Comparison of ENCODE assay signal across 26 mouse cellular contexts in genomic region chr11:6276466-6276865, GRCm38 (mm10). TPM values are rescaled to one million over a fixed set of nuclear protein-coding genes. Genes with fewer than 3 reads are reported as not detected.
"Had no signal": no experiment of that assay in that cellular context is flagged by ENCODE, and none has a peak within 500 bp of the region (broad histone marks: within the 10 kb centered on the region; RNA-seq: fewer than 3 reads in every experiment).

No protein-coding gene starts in this region.

- DNase-seq: gastrocnemius, adult 2 months; gastrocnemius, postnatal 10 days; gastrocnemius, postnatal 25 days; heart, adult 2 months; heart, postnatal 14 days; heart, postnatal 36 days; kidney, postnatal 4 days; liver; liver, embryonic 13.5 days had no signal

- H3K9ac ChIP-seq: heart, embryonic 13.5 days; heart, embryonic 15.5 days; hindbrain, embryonic 12.5 days; hindbrain, embryonic 14.5 days; intestine, embryonic 15.5 days; kidney, embryonic 15.5 days; liver, embryonic 13.5 days; liver, embryonic 15.5 days had no signal

- H3K27me3 ChIP-seq: heart, embryonic 13.5 days; heart, embryonic 15.5 days; hindbrain, embryonic 12.5 days; intestine, embryonic 15.5 days; kidney, embryonic 15.5 days; liver, embryonic 13.5 days; liver, embryonic 15.5 days had no signal

- H3K9me3 ChIP-seq: heart, embryonic 15.5 days; hindbrain, embryonic 12.5 days; intestine, embryonic 15.5 days; liver, embryonic 13.5 days; liver, embryonic 15.5 days had no signal

- ATAC-seq: hindbrain, embryonic 16.5 days; inflammation-experienced regulatory T-cells, adult 6 months; intestine, embryonic 15.5 days; intestine, postnatal 0 days had no signal

- H3K4me3 ChIP-seq: gastrocnemius, adult 2 months; heart, adult 2 months; heart, embryonic 13.5 days; heart, embryonic 15.5 days; hindbrain, embryonic 10.5 days; hindbrain, embryonic 12.5 days; intestine, embryonic 15.5 days; kidney, embryonic 15.5 days; layer of hippocampus, adult 2 months; left cerebral cortex, adult 2 months; liver, embryonic 13.5 days; liver, embryonic 15.5 days had no signal

- H3K4me2 ChIP-seq: heart, embryonic 11.5 days; heart, embryonic 13.5 days; heart, embryonic 15.5 days; hindbrain, embryonic 12.5 days; hindbrain, embryonic 14.5 days; intestine, embryonic 15.5 days; kidney, embryonic 15.5 days; liver, embryonic 13.5 days; liver, embryonic 15.5 days had no signal

- H3K27ac ChIP-seq: gastrocnemius, adult 2 months; heart, adult 2 months; heart, embryonic 13.5 days; heart, embryonic 15.5 days; hindbrain, embryonic 10.5 days; hindbrain, embryonic 12.5 days; hindbrain, embryonic 14.5 days; intestine, embryonic 15.5 days; kidney, embryonic 15.5 days; kidney, postnatal 0 days; layer of hippocampus, adult 2 months; left cerebral cortex, adult 2 months; liver, embryonic 13.5 days; liver, embryonic 15.5 days had no signal

RNA-seq across cellular contexts. Expression of gene Npc1l1, which starts 46.5 kb away (rescaled TPM):
- total RNA-seq: granulocyte monocyte progenitor cell, adult 5-6 weeks had no signal
- polyA plus RNA-seq: heart, embryonic 11.5 days; heart, embryonic 13.5 days; heart, embryonic 15.5 days; hindbrain, embryonic 12.5 days; hindbrain, embryonic 16.5 days; inflammation-experienced regulatory T-cells, adult 6 months; limb, embryonic 11.5 days had no signal
